Mouse (Mus musculus) neural tube, embryonic 12.5 days (tissue): Measurements from ENCODE around the gene Tph1. TPM values are rescaled to one million over a fixed set of nuclear protein-coding genes. Genes with fewer than 3 reads are reported as not detected.
A peak's percentile ranks its signal among the peaks of the same experiment; 100 is the strongest.

Experiments used
- ATAC-seq: fragments of 200-750 bp; cut with Nextera tagmentation; 2 replicates; pipeline ENCODE4 v1.8.0; 2017; ENCODE audit warnings: low read depth, mild to moderate bottlenecking, moderate TSS enrichment, moderate library complexity; ENCODE audit not compliant: low FRiP score
- H3K27ac ChIP-seq: fragments of 300-500 bp; sonication (generic); 2 replicates; pipeline ENCODE4 v1.5.1; 2016
- H3K27me3 ChIP-seq: fragments of 300-500 bp; sonication (generic); replicated peaks from 2 replicates; pipeline ENCODE4 v1.6.1; 2016; ENCODE audit warnings: mild to moderate bottlenecking
- H3K36me3 ChIP-seq: fragments of 300-500 bp; sonication (generic); 2 replicates; pipeline ENCODE4 v1.6.1; 2016; ENCODE audit warnings: mild to moderate bottlenecking
- H3K4me1 ChIP-seq: fragments of 300-500 bp; sonication (generic); 2 replicates; pipeline ENCODE4 v1.6.1; 2016
- H3K4me2 ChIP-seq: fragments of 300-500 bp; sonication (generic); replicated peaks from 2 replicates; pipeline ENCODE4 v1.6.1; 2016; ENCODE audit warnings: mild to moderate bottlenecking
- H3K4me3 ChIP-seq: fragments of 300-500 bp; sonication (generic); 2 replicates; pipeline ENCODE4 v1.5.1; 2016
- H3K9ac ChIP-seq: fragments of 300-500 bp; sonication (generic); 2 replicates; pipeline ENCODE4 v1.6.1; 2016; ENCODE audit warnings: mild to moderate bottlenecking
- H3K9me3 ChIP-seq: fragments of 300-500 bp; sonication (generic); 2 replicates; pipeline ENCODE4 v1.6.1; 2016; ENCODE audit warnings: mild to moderate bottlenecking
- WGBS: fragments of 180-500 bp; shearing (Covaris S2); methylation state at CpG from one replicate; pipeline ENCODE4 v1.1.7; 2016; 5-methylcytosine and 5-hydroxymethylcytosine counted together
- polyA plus RNA-seq: library from polyadenylated mRNA; unstranded; fragments of >200 nt; fragmentation: Nextera tagmentation; extraction: Ambion mirVana; gene quantifications from 2 replicates; pipeline ENCODE4 v1.2.1, GENCODE M21; 2016

The Tph1 gene
- 0.93 and 1.7 TPM in 2 replicates for polyA plus RNA-seq

GRCm38 (mm10) chr7:46672160-46672672, at the start of gene Tph1:
Tph1 (minus strand) TSS chr7:46672537.
- Histone ChIP-seq H3K4me2 (no peak within 1 kb of the TSS), H3K4me3 (no peak within 1 kb of the TSS), H3K27ac (no peak within 1 kb of the TSS), H3K27me3 (0 out of 2 replicates have a peak, but pooled peaks cover 1% of the 10 kb centered on the region), H3K4me1 (0 out of 2 replicates have a peak, but pooled peaks cover 4% of the 10 kb centered on the region), H3K9ac (no peak within 1 kb of the TSS), H3K36me3 (no peaks in the 10 kb centered on the region), H3K9me3 (no peaks in the 10 kb centered on the region)
- WGBS, result 58% methylated on average over 10 of the region's 10 CpGs
- ATAC-seq, result no peak

GRCm38 (mm10) chr7:46720460-46720859, 48.1 kb upstream of the Tph1 start:
- no peak overlapping the region for H3K4me3 ChIP-seq
- no peaks in the 10 kb centered on the region for H3K36me3 ChIP-seq
- no peak for ATAC-seq
- no peaks in the 10 kb centered on the region for H3K4me1 ChIP-seq
- H3K9ac ChIP-seq, result no peak overlapping the region
- H3K27me3 ChIP-seq, result no peaks in the 10 kb centered on the region
- no peak overlapping the region for H3K27ac ChIP-seq
- no peak overlapping the region for H3K4me2 ChIP-seq
- H3K9me3 ChIP-seq, result no peaks in the 10 kb centered on the region
- WGBS, result 85% methylated on average over 9 of the region's 9 CpGs

- ATAC-seq, result no peak
- Histone ChIP-seq H3K4me1 (no peaks in the 10 kb centered on the region), H3K9ac (no peak overlapping the region), H3K27ac (no peak overlapping the region), H3K4me2 (no peak overlapping the region), H3K9me3 (no peaks in the 10 kb centered on the region), H3K27me3 (no peaks in the 10 kb centered on the region), H3K4me3 (no peak overlapping the region), H3K36me3 (no peaks in the 10 kb centered on the region)
- WGBS, result 87% methylated on average over 7 of the region's 7 CpGs
Measured at GRCm38 (mm10) chr7:46719526-46719925, 47.2 kb upstream of the Tph1 start.

- ATAC-seq, result no peak
- Histone ChIP-seq H3K27me3 (no peaks in the 10 kb centered on the region), H3K4me2 (no peak overlapping the region), H3K4me3 (no peak overlapping the region), H3K36me3 (no peaks in the 10 kb centered on the region), H3K9me3 (no peaks in the 10 kb centered on the region), H3K27ac (no peak overlapping the region), H3K4me1 (no peaks in the 10 kb centered on the region; the same call in 1 of the 2 replicates), H3K9ac (no peak overlapping the region)
- 88% methylated on average over 7 of the region's 7 CpGs for WGBS
Measured at GRCm38 (mm10) chr7:46718591-46719270, 46.4 kb upstream of the Tph1 start.

- ATAC-seq, result no peak
- Histone ChIP-seq H3K27me3 (no peaks in the 10 kb centered on the region), H3K4me1 (no peaks in the 10 kb centered on the region; the same call in 1 of the 2 replicates), H3K9ac (no peak overlapping the region), H3K27ac (no peak overlapping the region), H3K4me2 (no peak overlapping the region), H3K4me3 (no peak overlapping the region), H3K36me3 (no peaks in the 10 kb centered on the region), H3K9me3 (no peaks in the 10 kb centered on the region)
- WGBS, result 63% methylated on average over 5 of the region's 5 CpGs
Measured at GRCm38 (mm10) chr7:46716897-46717296, 44.6 kb upstream of the Tph1 start.

- no peaks in the 10 kb centered on the region; the same call in 1 of the 2 replicates for H3K4me1 ChIP-seq
- H3K9me3 ChIP-seq, result no peaks in the 10 kb centered on the region
- 92% methylated on average over 5 of the region's 5 CpGs for WGBS
- no peak within 1 kb of the TSS for H3K27ac ChIP-seq
- H3K4me3 ChIP-seq, result no peak within 1 kb of the TSS
- ATAC-seq, result no peak
- no peaks in the 10 kb centered on the region for H3K27me3 ChIP-seq
- no peaks in the 10 kb centered on the region for H3K36me3 ChIP-seq
- no peak within 1 kb of the TSS for H3K9ac ChIP-seq
- no peak within 1 kb of the TSS for H3K4me2 ChIP-seq
Measured at GRCm38 (mm10) chr7:46715600-46715999, 43.3 kb upstream of the Tph1 start, which contains the start of gene Saa3. Saa3 (minus strand) TSS chr7:46715700.

- Histone ChIP-seq H3K9ac (no peak overlapping the region), H3K4me2 (no peak overlapping the region), H3K27me3 (no peaks in the 10 kb centered on the region), H3K4me3 (no peak overlapping the region), H3K27ac (no peak overlapping the region), H3K4me1 (peaks cover 2% of the 10 kb centered on the region; the same call in 1 of the 2 replicates), H3K36me3 (no peaks in the 10 kb centered on the region), H3K9me3 (no peaks in the 10 kb centered on the region)
- no peak for ATAC-seq
- 32% methylated on average over 6 of the region's 6 CpGs for WGBS
Measured at GRCm38 (mm10) chr7:46714518-46714917, 42.2 kb upstream of the Tph1 start.

GRCm38 (mm10) chr7:46712250-46712649, 39.9 kb upstream of the Tph1 start:
- Histone ChIP-seq H3K9me3 (no peaks in the 10 kb centered on the region), H3K4me3 (no peak overlapping the region), H3K27me3 (no peaks in the 10 kb centered on the region), H3K4me2 (no peak overlapping the region), H3K9ac (no peak overlapping the region), H3K27ac (no peak overlapping the region), H3K4me1 (peaks cover 6% of the 10 kb centered on the region; the same call in 1 of the 2 replicates), H3K36me3 (peaks cover 9% of the 10 kb centered on the region)
- WGBS, result 75% methylated on average over 6 of the region's 6 CpGs
- no peak for ATAC-seq

- H3K27me3 ChIP-seq, result no peaks in the 10 kb centered on the region
- ATAC-seq, result peak; percentile 89
- H3K36me3 ChIP-seq, result peaks cover 26% of the 10 kb centered on the region
- H3K4me1 ChIP-seq, result peaks cover 6% of the 10 kb centered on the region; the same call in 1 of the 2 replicates
- under 1% methylated on average over 38 of the region's 38 CpGs for WGBS
- peak within 1 kb of the TSS; percentile 82 for H3K4me3 ChIP-seq
- H3K4me2 ChIP-seq, result peak within 1 kb of the TSS; percentile 55
- peak within 1 kb of the TSS; percentile 84 for H3K9ac ChIP-seq
- no peaks in the 10 kb centered on the region for H3K9me3 ChIP-seq
- H3K27ac ChIP-seq, result peak within 1 kb of the TSS; percentile 43; the same call in 1 of the 2 replicates
Measured at GRCm38 (mm10) chr7:46710390-46710844, 38.1 kb upstream of the Tph1 start, which contains the start of gene Saal1. Saal1 (minus strand) TSS chr7:46710680.

- Histone ChIP-seq H3K4me1 (no peaks in the 10 kb centered on the region), H3K9ac (no peak overlapping the region), H3K9me3 (no peaks in the 10 kb centered on the region), H3K4me3 (no peak overlapping the region), H3K27ac (no peak overlapping the region), H3K4me2 (no peak overlapping the region), H3K27me3 (no peaks in the 10 kb centered on the region), H3K36me3 (peaks cover 92% of the 10 kb centered on the region)
- ATAC-seq, result no peak
- WGBS, result 92% methylated on average over 6 of the region's 6 CpGs
Measured at GRCm38 (mm10) chr7:46700521-46701025, 28.2 kb upstream of the Tph1 start.

GRCm38 (mm10) chr7:46696754-46697153, 24.4 kb upstream of the Tph1 start:
- H3K27me3 ChIP-seq, result no peaks in the 10 kb centered on the region
- no peak overlapping the region for H3K27ac ChIP-seq
- H3K9ac ChIP-seq, result no peak overlapping the region
- H3K36me3 ChIP-seq, result peaks cover 70% of the 10 kb centered on the region
- H3K4me1 ChIP-seq, result no peaks in the 10 kb centered on the region
- H3K4me3 ChIP-seq, result no peak overlapping the region
- no peak for ATAC-seq
- 76% methylated on average over 1 of the region's 1 CpGs for whole genome bisulfite sequencing
- no peaks in the 10 kb centered on the region for H3K9me3 ChIP-seq
- no peak overlapping the region for H3K4me2 ChIP-seq

GRCm38 (mm10) chr7:46686827-46687226, 14.5 kb upstream of the Tph1 start:
- H3K9ac ChIP-seq, result no peak overlapping the region
- no peak overlapping the region for H3K4me3 ChIP-seq
- no peaks in the 10 kb centered on the region for H3K9me3 ChIP-seq
- no peaks in the 10 kb centered on the region for H3K4me1 ChIP-seq
- WGBS, result 87% methylated on average over 5 of the region's 5 CpGs
- no peak overlapping the region for H3K4me2 ChIP-seq
- no peaks in the 10 kb centered on the region for H3K27me3 ChIP-seq
- no peak overlapping the region for H3K27ac ChIP-seq
- no peak for ATAC-seq
- H3K36me3 ChIP-seq, result peaks cover 36% of the 10 kb centered on the region
